Mouse (Mus musculus): ENCODE data around the gene Fbxl16. TPM values are rescaled to one million over a fixed set of nuclear protein-coding genes. Genes with fewer than 3 reads are reported as not detected.

Fbxl16 gene
- polyA plus RNA-seq, 1 experiment from 2014 or later = 16.7 TPM

DNA sequence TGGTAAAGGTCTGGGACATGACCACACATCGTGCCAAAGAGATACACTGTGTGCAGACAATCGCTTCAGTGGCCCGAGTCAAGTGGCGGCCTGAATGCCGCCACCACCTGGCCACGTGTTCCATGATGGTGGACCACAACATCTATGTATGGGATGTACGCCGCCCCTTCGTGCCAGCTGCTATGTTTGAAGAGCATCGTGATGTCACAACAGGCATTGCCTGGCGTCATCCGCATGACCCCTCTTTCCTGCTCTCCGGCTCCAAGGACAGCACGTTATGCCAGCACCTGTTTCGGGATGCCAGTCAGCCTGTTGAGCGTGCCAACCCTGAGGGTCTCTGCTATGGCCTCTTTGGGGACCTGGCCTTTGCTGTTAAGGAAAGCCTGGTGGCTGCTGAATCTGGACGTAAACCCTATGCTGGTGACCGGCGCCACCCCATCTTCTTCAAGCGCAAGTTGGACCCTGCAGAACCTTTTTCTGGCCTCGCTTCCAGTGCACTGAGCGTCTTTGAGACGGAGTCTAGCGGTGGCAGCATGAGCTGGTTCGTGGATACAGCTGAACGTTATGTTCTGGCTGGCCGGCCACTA is 17.2 kb downstream of the Fbxl16 start:
- peaks cover 2% of the 10 kb centered on the region; the same call in 1 of the 2 replicates for H3K27me3 ChIP-seq (ENCODE audit: insufficient read depth, poor library complexity, severe bottlenecking)
- H3K36me3 ChIP-seq = peaks cover 49% of the 10 kb centered on the region
- H3K27ac ChIP-seq = no peak overlapping the region
- 97% methylated on average over 27 of the region's 27 CpGs for WGBS
- H3K4me1 ChIP-seq (replicated peaks) = peaks cover 78% of the 10 kb centered on the region
- DNase-seq (ENCODE audit: low spot score) = no peak
- no peaks in the 10 kb centered on the region for H3K9me3 ChIP-seq
- H3K4me3 ChIP-seq = 0 out of 2 replicates have a peak overlapping the region, but pooled peaks have one; percentile 76

DNA sequence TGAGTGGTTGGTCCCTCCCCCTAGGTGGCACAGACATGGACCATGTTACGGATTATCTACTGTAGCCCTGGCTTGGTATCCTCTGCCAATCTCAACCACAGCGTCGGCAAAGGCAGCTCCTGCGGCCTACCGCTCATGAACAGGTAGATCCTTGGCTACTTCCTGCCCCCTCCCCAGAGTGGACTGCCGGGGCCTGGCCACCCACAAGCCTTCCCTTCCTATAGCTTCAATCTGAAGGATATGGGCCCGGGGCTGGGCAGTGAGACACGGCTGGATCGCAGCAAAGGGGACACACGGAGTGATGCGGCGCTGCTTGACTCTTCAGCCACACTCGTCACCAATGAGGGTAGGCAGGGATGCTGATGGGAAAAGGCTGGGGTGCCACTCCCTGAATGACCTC is 18.1 kb downstream of the Fbxl16 start:
- WGBS = 95% methylated on average over 13 of the region's 13 CpGs
- no peaks in the 10 kb centered on the region; the same call in 1 of the 2 replicates for H3K27me3 ChIP-seq (ENCODE audit: insufficient read depth, poor library complexity, severe bottlenecking)
- peaks cover 87% of the 10 kb centered on the region for H3K4me1 ChIP-seq (replicated peaks)
- no peaks in the 10 kb centered on the region for H3K9me3 ChIP-seq
- no peak for DNase-seq (ENCODE audit: low spot score)
- no peak overlapping the region for H3K27ac ChIP-seq
- peaks cover 58% of the 10 kb centered on the region for H3K36me3 ChIP-seq
- 0 out of 2 replicates have a peak overlapping the region, but pooled peaks have one; percentile 14 for H3K4me3 ChIP-seq

DNA sequence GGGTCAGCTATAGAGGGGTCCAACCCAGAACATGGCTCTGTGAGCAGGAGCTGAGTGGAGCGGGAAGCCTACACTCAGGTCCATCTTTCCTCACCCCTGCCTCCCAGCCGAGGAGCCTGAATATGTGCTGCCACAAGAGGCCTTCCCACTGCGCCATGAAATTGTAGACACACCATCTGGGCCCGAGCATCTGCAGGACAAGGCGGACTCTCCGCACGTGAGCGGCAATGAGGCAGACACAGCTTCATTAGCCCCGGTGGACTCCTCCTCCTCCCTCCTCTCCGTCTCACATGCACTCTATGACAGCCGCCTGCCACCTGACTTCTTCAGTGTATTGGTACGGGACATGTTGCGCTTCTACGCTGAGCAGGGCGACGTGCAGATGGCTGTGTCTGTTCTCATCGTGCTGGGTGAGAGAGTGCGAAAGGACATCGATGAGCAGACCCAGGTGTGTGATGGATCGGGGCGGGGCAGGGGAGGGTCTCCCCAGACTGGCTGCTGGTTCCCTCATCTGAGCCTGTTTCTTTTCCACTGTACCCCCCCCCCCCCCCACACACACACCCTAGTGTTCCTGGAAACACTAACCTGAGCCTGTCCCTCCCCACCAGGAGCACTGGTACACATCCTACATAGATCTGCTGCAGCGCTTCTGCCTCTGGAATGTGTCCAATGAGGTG is 18.8 kb downstream of the Fbxl16 start:
- Histone ChIP-seq H3K4me3 (peak overlapping the region; percentile 26), H3K27me3 (ENCODE audit: insufficient read depth, poor library complexity, severe bottlenecking) (no peaks in the 10 kb centered on the region), H3K4me1 (replicated peaks) (peaks cover 90% of the 10 kb centered on the region), H3K9me3 (no peaks in the 10 kb centered on the region), H3K36me3 (peaks cover 60% of the 10 kb centered on the region), H3K27ac (peak overlapping the region; percentile 95; the same call in 1 of the 2 replicates)
- WGBS = 93% methylated on average over 22 of the region's 22 CpGs
- DNase-seq (ENCODE audit: low spot score) = no peak

DNA sequence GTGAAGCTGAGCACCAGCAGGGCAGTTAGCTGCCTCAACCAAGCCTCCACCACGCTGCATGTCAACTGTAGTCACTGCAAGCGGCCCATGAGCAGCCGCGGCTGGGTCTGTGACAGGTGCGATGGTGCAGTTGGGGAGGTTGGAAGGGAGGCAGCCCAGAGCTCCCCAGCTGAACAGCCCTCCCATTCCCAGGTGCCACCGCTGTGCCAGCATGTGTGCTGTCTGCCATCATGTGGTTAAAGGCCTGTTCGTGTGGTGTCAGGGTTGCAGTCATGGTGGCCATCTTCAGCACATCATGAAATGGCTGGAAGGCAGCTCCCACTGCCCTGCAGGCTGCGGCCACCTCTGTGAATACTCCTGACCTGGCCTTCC is 19.3 kb downstream of the Fbxl16 start:
- Histone ChIP-seq H3K4me3 (peak overlapping the region; percentile 73), H3K36me3 (peaks cover 60% of the 10 kb centered on the region), H3K4me1 (replicated peaks) (peaks cover 86% of the 10 kb centered on the region), H3K9me3 (no peaks in the 10 kb centered on the region), H3K27me3 (ENCODE audit: insufficient read depth, poor library complexity, severe bottlenecking) (no peaks in the 10 kb centered on the region), H3K27ac (peak overlapping the region; percentile 95)
- WGBS = 87% methylated on average over 8 of the region's 8 CpGs
- no peak for DNase-seq (ENCODE audit: low spot score)

DNA sequence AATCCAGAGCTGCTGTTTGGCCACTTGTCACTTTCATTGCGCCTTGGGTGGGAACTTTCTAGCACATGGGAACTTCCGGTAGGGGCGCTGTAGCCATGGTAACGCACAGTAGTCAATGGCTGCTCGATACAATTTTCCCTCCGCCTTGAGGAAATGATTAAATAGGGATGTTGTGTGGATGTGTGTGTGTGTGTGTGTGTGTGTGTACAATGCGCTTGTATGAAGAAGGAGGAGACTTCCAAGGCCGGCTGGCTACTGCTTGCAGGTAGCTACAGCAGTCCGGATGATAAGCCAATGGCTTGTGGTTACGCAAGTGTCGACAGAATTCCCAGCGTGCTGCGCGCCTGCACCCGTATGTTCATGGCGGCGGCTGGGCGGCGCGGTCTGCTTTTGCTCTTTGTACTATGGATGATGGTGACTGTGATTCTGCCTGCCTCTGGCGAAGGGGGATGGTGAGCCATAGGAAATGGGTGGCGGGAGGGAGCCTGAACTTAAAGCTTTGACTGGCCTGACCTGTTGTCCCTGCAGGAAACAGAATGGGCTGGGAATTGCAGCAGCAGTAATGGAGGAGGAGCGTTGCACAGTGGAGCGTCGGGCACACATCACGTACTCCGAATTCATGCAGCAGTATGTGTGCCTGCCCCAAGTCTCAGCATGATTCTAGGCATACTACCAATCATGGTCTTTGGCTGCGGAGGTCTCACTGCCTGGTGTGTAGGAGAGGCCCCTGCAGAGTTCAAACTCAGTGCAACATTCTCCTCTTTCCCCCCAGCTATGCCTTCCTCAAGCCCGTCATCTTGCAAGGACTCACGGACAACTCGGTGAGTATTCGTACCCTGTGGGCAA is 20.1 kb downstream of the Fbxl16 start, which contains the start of gene Jmjd8:
Gene Jmjd8, plus strand, starts transcription at position 156 of the 846 bp plus-strand sequence.
- DNase-seq (ENCODE audit: low spot score) = peak; percentile 88
- Histone ChIP-seq H3K36me3 (peaks cover 60% of the 10 kb centered on the region), H3K27ac (peak within 1 kb of the TSS; percentile 95), H3K27me3 (ENCODE audit: insufficient read depth, poor library complexity, severe bottlenecking) (no peaks in the 10 kb centered on the region), H3K9me3 (no peaks in the 10 kb centered on the region), H3K4me1 (replicated peaks) (peaks cover 90% of the 10 kb centered on the region), H3K4me3 (peak within 1 kb of the TSS; percentile 73)
- 1% methylated on average over 32 of the region's 32 CpGs for WGBS

DNA sequence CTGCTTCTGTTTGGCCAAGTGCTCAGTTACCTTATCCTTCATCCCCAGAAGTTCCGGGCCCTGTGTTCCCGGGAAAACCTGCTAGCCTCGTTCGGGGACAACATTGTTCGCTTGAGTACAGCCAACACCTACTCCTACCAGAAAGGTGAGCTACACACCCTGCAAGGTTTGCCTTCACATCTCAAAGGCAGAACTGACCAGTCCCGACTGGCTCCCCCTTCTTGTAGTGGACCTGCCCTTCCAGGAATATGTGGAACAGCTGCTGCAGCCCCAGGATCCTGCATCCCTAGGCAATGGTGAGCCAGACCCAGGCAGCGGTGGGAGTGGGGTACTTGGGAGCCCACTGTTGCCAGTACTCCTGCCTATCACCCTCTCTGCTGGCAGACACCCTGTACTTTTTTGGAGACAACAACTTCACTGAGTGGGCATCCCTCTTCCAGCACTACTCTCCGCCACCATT is 20.7 kb downstream of the Fbxl16 start:
- Histone ChIP-seq H3K4me3 (peak overlapping the region; percentile 73), H3K9me3 (no peaks in the 10 kb centered on the region), H3K27ac (peak overlapping the region; percentile 95), H3K36me3 (peaks cover 61% of the 10 kb centered on the region), H3K4me1 (replicated peaks) (peaks cover 90% of the 10 kb centered on the region), H3K27me3 (ENCODE audit: insufficient read depth, poor library complexity, severe bottlenecking) (no peaks in the 10 kb centered on the region)
- WGBS = 37% methylated on average over 8 of the region's 8 CpGs
- DNase-seq (ENCODE audit: low spot score) = peak; percentile 29

DNA sequence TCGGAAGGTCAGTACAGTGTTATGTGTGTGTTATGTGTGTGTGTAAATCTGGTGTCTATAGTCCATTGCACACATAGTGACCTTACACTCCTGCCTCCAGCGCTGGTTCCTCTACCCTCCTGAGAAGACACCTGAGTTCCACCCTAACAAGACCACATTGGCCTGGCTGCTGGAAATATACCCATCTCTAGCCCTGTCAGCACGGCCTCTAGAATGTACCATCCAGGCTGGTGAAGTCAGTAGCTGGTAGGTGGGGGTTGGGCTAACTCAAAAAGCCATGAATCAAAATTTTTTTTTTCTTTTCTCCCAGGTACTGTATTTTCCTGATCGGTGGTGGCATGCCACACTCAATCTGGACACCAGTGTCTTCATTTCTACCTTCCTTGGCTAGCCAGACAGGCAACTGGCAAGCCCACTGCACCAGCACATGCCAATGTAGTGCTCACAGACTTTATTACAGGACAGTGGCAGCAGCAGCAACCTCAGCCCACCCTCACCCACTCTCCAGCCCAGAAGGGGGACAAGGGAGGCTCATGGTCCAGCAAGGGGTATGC is 21.4 kb downstream of the Fbxl16 start:
- no peaks in the 10 kb centered on the region for H3K9me3 ChIP-seq
- WGBS = 90% methylated on average over 4 of the region's 4 CpGs
- no peak for DNase-seq (ENCODE audit: low spot score)
- H3K4me3 ChIP-seq = peak overlapping the region; percentile 73
- H3K27me3 ChIP-seq (ENCODE audit: insufficient read depth, poor library complexity, severe bottlenecking) = no peaks in the 10 kb centered on the region
- H3K4me1 ChIP-seq (replicated peaks) = peaks cover 90% of the 10 kb centered on the region
- 0 out of 2 replicates have a peak overlapping the region, but pooled peaks have one; percentile 95 for H3K27ac ChIP-seq
- peaks cover 66% of the 10 kb centered on the region for H3K36me3 ChIP-seq

DNA sequence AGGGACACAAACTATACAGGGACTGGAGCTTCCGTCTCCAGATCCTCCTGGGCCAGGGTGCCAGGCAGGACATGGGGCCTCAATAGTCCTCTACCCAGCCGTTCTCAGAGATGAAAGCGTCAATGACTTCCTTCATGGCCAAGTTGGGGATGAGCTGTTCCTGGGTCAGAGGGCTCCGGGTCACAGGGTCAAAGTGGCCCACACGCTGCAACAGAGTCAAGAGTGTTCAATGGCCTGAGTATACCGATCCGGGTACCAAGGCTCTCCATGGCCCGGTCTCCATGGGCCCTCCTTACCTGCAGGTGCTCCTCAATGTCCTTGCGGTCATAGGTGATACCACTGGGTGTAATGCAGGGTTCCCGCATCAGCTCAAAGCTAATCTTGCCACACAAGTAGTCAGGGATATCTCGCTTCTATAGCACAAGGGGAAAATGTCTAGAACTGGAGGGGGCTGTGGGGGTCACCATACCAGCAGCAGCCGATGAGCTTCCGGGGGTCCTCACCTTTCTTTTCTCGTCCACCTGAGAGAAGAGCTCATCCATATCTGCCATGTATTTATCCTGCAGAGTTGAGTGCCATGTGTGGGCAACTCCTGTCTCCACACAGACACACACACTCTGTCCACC is 22.0 kb downstream of the Fbxl16 start:
- DNase-seq (ENCODE audit: low spot score) = no peak
- H3K4me1 ChIP-seq (replicated peaks) = peaks cover 91% of the 10 kb centered on the region
- WGBS = 91% methylated on average over 14 of the region's 14 CpGs
- no peaks in the 10 kb centered on the region for H3K9me3 ChIP-seq
- H3K36me3 ChIP-seq = peaks cover 66% of the 10 kb centered on the region
- H3K4me3 ChIP-seq = peak overlapping the region; percentile 73
- H3K27me3 ChIP-seq (ENCODE audit: insufficient read depth, poor library complexity, severe bottlenecking) = no peaks in the 10 kb centered on the region
- no peak overlapping the region for H3K27ac ChIP-seq

DNA sequence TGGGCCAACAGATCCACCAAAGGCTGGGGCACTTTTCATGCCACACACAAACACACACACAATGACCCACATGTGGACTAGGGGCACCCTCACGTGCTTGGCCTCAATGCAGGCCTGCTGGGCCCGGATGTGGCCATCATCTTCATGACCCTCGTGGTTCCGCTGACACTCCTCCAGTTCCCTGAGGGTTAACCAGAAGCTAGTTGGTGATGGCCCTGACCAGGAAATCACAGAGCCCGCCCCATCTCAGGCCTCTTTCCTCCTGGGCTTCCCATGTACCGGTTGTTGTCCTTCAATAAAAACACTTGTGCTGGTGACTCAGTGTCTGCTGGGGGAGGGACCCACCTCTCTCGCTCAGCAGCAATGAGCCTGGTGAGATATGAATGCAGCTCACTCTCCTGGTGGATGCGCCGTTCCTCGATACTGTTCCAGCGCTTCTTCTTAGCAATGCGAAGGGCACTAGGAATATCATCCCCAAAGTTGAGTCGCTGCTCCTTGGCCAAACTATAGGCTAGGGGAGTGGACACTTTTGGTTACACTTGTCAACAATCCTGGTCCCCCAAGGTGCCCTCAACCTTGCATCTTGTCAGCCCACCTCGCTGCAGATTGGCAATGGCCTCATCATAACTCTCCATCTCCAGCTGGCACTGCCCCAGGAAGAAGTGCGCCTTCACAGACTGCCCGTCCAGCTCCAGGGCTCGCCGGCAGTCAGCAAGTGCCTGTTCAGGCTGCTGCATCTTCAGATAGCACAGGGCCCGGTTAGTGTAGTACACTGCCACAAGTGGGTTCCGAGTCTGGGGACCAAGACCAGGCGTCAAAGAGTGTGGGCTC is 22.8 kb downstream of the Fbxl16 start:
- Histone ChIP-seq H3K36me3 (peaks cover 62% of the 10 kb centered on the region), H3K4me1 (replicated peaks) (peaks cover 91% of the 10 kb centered on the region), H3K4me3 (peak overlapping the region; percentile 73), H3K27ac (peak overlapping the region; percentile 97), H3K27me3 (ENCODE audit: insufficient read depth, poor library complexity, severe bottlenecking) (no peaks in the 10 kb centered on the region), H3K9me3 (no peaks in the 10 kb centered on the region)
- DNase-seq (ENCODE audit: low spot score) = no peak
- 69% methylated on average over 21 of the region's 21 CpGs for WGBS

DNA sequence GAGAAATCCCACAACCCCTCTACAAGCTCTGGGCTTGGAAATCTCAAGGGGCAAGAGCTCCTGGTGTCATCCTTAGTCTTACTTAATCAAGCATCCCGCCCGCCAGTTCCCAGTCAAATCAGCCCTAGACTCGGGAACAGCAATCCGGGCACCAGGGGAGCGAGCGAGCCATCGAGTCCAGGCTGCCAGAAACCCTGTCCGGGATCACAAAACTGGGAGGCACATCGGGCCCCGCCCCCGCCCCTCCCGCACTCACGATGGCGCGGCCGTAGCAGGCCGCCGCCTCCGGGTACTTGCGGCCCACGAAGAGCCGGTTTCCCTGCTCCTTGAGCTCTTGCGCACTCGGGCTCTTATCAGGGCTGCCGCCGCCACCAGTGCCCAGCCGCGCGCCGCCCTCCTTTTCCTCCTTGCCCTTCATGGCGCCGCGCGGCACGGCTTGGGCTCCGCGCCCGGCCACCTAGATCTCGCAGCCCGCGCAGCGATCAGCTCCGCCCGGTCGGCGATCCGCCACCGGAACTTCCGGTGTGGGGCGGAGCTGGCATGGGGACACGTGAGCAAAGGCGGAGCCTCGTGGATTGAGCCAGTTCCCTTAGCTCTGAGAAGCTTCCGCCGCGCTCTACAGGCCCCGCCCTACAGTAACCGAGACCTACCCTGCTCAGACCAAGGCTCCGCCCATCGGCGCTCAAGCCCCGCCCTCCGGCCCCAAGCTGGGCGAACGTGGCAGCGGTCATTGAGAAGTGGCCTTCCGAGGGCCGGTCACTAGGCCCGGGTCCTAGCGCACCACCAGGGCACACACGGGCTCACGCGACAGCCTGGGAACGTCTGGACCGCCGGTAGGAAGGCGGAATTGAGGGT is 23.8 kb downstream of the Fbxl16 start:
- Histone ChIP-seq H3K4me1 (replicated peaks) (peaks cover 91% of the 10 kb centered on the region), H3K27me3 (ENCODE audit: insufficient read depth, poor library complexity, severe bottlenecking) (no peaks in the 10 kb centered on the region), H3K4me3 (peak overlapping the region; percentile 73), H3K36me3 (peaks cover 52% of the 10 kb centered on the region), H3K9me3 (no peaks in the 10 kb centered on the region), H3K27ac (peak overlapping the region; percentile 97)
- peak; percentile 100 for DNase-seq (ENCODE audit: low spot score)
- WGBS = under 1% methylated on average over 77 of the region's 77 CpGs

DNA sequence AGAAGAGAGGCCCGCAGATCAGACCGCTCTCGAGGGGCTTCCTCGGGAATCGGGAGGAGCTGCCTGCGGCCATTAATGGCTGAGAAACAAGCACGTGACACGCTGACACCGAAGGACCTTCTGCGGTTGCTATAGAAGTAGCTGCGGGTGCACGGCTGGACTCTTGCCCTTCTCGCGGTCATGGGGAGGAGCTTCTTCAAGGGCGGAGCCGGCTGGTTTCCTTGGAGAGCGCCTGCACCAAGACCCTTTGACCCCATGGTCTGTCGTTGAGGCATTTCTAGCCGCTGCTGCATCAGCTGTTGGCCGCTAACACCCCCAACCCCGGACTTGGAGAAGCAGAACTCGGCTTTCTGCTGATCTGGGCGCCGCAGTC is 24.4 kb downstream of the Fbxl16 start, which contains the start of gene Stub1:
Gene Stub1, minus strand, starts transcription at position 114 of the 373 bp plus-strand sequence.
- WGBS = under 1% methylated on average over 24 of the region's 24 CpGs
- peak within 1 kb of the TSS; percentile 73 for H3K4me3 ChIP-seq
- H3K27ac ChIP-seq = peak within 1 kb of the TSS; percentile 97
- H3K9me3 ChIP-seq = no peaks in the 10 kb centered on the region
- H3K27me3 ChIP-seq (ENCODE audit: insufficient read depth, poor library complexity, severe bottlenecking) = no peaks in the 10 kb centered on the region
- H3K36me3 ChIP-seq = peaks cover 52% of the 10 kb centered on the region
- peak; percentile 94 for DNase-seq (ENCODE audit: low spot score)
- peaks cover 91% of the 10 kb centered on the region for H3K4me1 ChIP-seq (replicated peaks)

All from hindbrain, embryonic 10.5 days (tissue).